Mouse (Mus musculus) heart, embryonic 14.5 days (tissue): ENCODE measurements around the gene Cdkl2. TPM values are rescaled to one million over a fixed set of nuclear protein-coding genes. Genes with fewer than 3 reads are reported as not detected.
A peak's percentile ranks its signal among the peaks of the same experiment; 100 is the strongest.

Experiments used
- ATAC-seq: fragments of 200-750 bp; cut with Nextera tagmentation; 2 replicates; pipeline ENCODE4 v1.8.0; 2017; ENCODE audit warnings: low read depth, moderate TSS enrichment; ENCODE audit not compliant: insufficient number of reproducible peaks, insufficient read depth, low FRiP score
- H3K27ac ChIP-seq, 2 experiments: fragments of 200-500 bp in 1 of 2; fragments of 300-500 bp in 1 of 2; sonication (generic) in 1 of 2; replicated peaks in 1 of 2; 2 replicates each; pipeline ENCODE4 v1.5.1; 2012 to 2014; ENCODE audit warnings: low read depth in 2 of 2, low read length in 2 of 2, control low read depth in 1 of 2, mild to moderate bottlenecking in 1 of 2, mixed read lengths in 1 of 2; ENCODE audit not compliant: control insufficient read depth in 1 of 2, insufficient read depth in 1 of 2
- H3K27me3 ChIP-seq: fragments of 300-500 bp; sonication (generic); 2 replicates; pipeline ENCODE4 v1.6.1; 2014; ENCODE audit warnings: mild to moderate bottlenecking, low read length, control low read depth; ENCODE audit not compliant: control insufficient read depth, insufficient read depth
- H3K36me3 ChIP-seq: fragments of 300-500 bp; sonication (generic); 2 replicates; pipeline ENCODE4 v1.6.1; 2014; ENCODE audit warnings: mild to moderate bottlenecking, control low read depth, low read length, mixed read lengths; ENCODE audit not compliant: control insufficient read depth, insufficient read depth
- H3K4me1 ChIP-seq, 2 experiments: fragments of 200-500 bp in 1 of 2; fragments of 300-500 bp in 1 of 2; sonication (generic) in 1 of 2; 2 replicates each; pipeline ENCODE4 v1.6.1; 2012 to 2014; ENCODE audit warnings: low read length in 2 of 2, control low read depth in 1 of 2, mixed read lengths in 1 of 2; ENCODE audit not compliant: control insufficient read depth in 2 of 2, insufficient read depth in 2 of 2
- H3K4me2 ChIP-seq: fragments of 300-500 bp; sonication (generic); 2 replicates; pipeline ENCODE4 v1.6.1; 2014; ENCODE audit warnings: mild to moderate bottlenecking, low read length
- H3K4me3 ChIP-seq, 2 experiments: fragments of 200-500 bp in 1 of 2; fragments of 300-500 bp in 1 of 2; sonication (generic) in 1 of 2; 2 replicates each; pipeline ENCODE4 v1.5.1; 2012 to 2014; ENCODE audit warnings: low read length in 2 of 2, mild to moderate bottlenecking in 2 of 2, control low read depth in 1 of 2, low read depth in 1 of 2, moderate library complexity in 1 of 2; ENCODE audit not compliant: control insufficient read depth in 1 of 2, insufficient read depth in 1 of 2
- H3K9ac ChIP-seq: fragments of 300-500 bp; sonication (generic); 2 replicates; pipeline ENCODE4 v1.6.1; 2014; ENCODE audit warnings: mild to moderate bottlenecking, low read length
- H3K9me3 ChIP-seq: fragments of 300-500 bp; sonication (generic); 2 replicates; pipeline ENCODE4 v1.6.1; 2016; ENCODE audit warnings: low read length, control low read depth; ENCODE audit not compliant: control insufficient read depth
- WGBS: fragments of 180-500 bp; shearing (Covaris S2); extraction: QIAGEN DNeasy Blood & Tissue Kit; methylation state at CpG from one replicate; pipeline ENCODE4 v1.1.7; 2014; 5-methylcytosine and 5-hydroxymethylcytosine counted together
- polyA plus RNA-seq: library from polyadenylated mRNA; unstranded; fragments of >200 nt; fragmentation: Nextera tagmentation; extraction: Ambion mirVana; gene quantifications from 2 replicates; pipeline ENCODE4 v1.2.1, GENCODE M21; 2014

Cdkl2 gene
- polyA plus RNA-seq, 1 experiment from 2014 or later = 1.5 TPM

- WGBS = 0% methylated on average over 14 of the region's 14 CpGs
- no peak for ATAC-seq
- peak overlapping the region; percentile 60 to 83 for H3K4me3 ChIP-seq
- no peaks in the 10 kb centered on the region for H3K9me3 ChIP-seq
- H3K27me3 ChIP-seq = no peaks in the 10 kb centered on the region
- H3K4me2 ChIP-seq = peak overlapping the region; percentile 72
- H3K9ac ChIP-seq = peak overlapping the region; percentile 88
- peaks cover 22% of the 10 kb centered on the region for H3K36me3 ChIP-seq
- peak overlapping the region; percentile 96 to 99 for H3K27ac ChIP-seq
- H3K4me1 ChIP-seq = peaks cover 2 to 32% of the 10 kb centered on the region in 2 experiments
Observed at GRCm38 (mm10) chr5:91962259-91962638, 81.4 kb downstream of the Cdkl2 start.

DNA sequence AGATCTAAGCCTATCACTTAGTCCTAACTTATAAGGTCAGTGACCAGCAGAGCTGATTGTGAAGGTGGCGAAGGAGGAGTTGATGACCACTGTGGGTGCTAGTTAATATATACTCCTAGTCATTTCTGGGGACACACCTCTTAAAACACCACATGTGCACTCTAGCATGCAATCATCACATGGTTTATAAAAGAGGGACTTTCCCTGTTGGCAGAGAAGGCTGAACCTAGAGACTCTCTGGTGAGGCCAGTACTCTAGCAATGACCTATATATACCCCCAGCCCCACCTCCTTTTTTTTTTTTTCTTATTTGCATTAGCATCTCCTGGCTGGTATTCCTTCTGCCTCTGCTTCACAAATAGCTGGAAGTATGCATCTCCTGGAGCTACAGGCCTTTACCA lies 82.3 kb downstream of the Cdkl2 start:
- peaks cover 2 to 32% of the 10 kb centered on the region in 2 experiments for H3K4me1 ChIP-seq
- peak overlapping the region in 1 of 2 experiments; percentile 60; a peak in 3 of 4 replicates for H3K4me3 ChIP-seq
- H3K4me2 ChIP-seq = peak overlapping the region; percentile 72
- H3K9me3 ChIP-seq = no peaks in the 10 kb centered on the region
- H3K27me3 ChIP-seq = no peaks in the 10 kb centered on the region
- ATAC-seq = no peak
- H3K27ac ChIP-seq = peak overlapping the region in 1 of 2 experiments; percentile 99; a peak in 1 of 4 replicates
- H3K36me3 ChIP-seq = peaks cover 26% of the 10 kb centered on the region
- H3K9ac ChIP-seq = peak overlapping the region; percentile 88
- 69% methylated on average over 1 of the region's 1 CpGs for WGBS

- H3K27me3 ChIP-seq = no peaks in the 10 kb centered on the region
- peaks cover 2 to 32% of the 10 kb centered on the region in 2 experiments for H3K4me1 ChIP-seq
- no peaks in the 10 kb centered on the region for H3K9me3 ChIP-seq
- peak overlapping the region; percentile 68 to 99 for H3K27ac ChIP-seq
- H3K9ac ChIP-seq = peak overlapping the region; percentile 47
- no peak for ATAC-seq
- peaks cover 29% of the 10 kb centered on the region for H3K36me3 ChIP-seq
- WGBS = 36% methylated on average over 3 of the region's 3 CpGs
- peak overlapping the region in 1 of 2 experiments; percentile 60; a peak in 3 of 4 replicates for H3K4me3 ChIP-seq
- peak overlapping the region; percentile 72 for H3K4me2 ChIP-seq
Observed at GRCm38 (mm10) chr5:91960606-91961254, 83.0 kb downstream of the Cdkl2 start.

GRCm38 (mm10) chr5:91959986-91960385 lies 83.7 kb downstream of the Cdkl2 start:
- no peak overlapping the region for H3K9ac ChIP-seq
- 74% methylated on average over 1 of the region's 1 CpGs for WGBS
- no peak for ATAC-seq
- no peaks in the 10 kb centered on the region for H3K27me3 ChIP-seq
- H3K4me1 ChIP-seq = peaks cover 2 to 32% of the 10 kb centered on the region in 2 experiments
- H3K36me3 ChIP-seq = peaks cover 34% of the 10 kb centered on the region
- H3K4me2 ChIP-seq = peak overlapping the region; percentile 72
- no peak overlapping the region for H3K27ac ChIP-seq
- no peaks in the 10 kb centered on the region for H3K9me3 ChIP-seq
- no peak overlapping the region for H3K4me3 ChIP-seq

- Histone ChIP-seq H3K9me3 (no peaks in the 10 kb centered on the region), H3K36me3 (peaks cover 43% of the 10 kb centered on the region), H3K4me2 (no peak overlapping the region), H3K27ac (no peak overlapping the region), H3K9ac (no peak overlapping the region), H3K27me3 (no peaks in the 10 kb centered on the region), H3K4me3 (no peak overlapping the region), H3K4me1 (peaks cover 2 to 29% of the 10 kb centered on the region in 2 experiments)
- 59% methylated on average over 1 of the region's 1 CpGs for WGBS
- ATAC-seq = no peak
Observed at GRCm38 (mm10) chr5:91959096-91959495, 84.6 kb downstream of the Cdkl2 start.

GRCm38 (mm10) chr5:91956991-91957760 lies 86.5 kb downstream of the Cdkl2 start:
- Histone ChIP-seq H3K27ac (no peak overlapping the region), H3K4me1 (peaks cover 2 to 24% of the 10 kb centered on the region in 2 experiments), H3K36me3 (peaks cover 62% of the 10 kb centered on the region), H3K9me3 (no peaks in the 10 kb centered on the region), H3K4me2 (no peak overlapping the region), H3K27me3 (no peaks in the 10 kb centered on the region), H3K4me3 (no peak overlapping the region), H3K9ac (no peak overlapping the region)
- WGBS = 83% methylated on average over 3 of the region's 3 CpGs
- no peak for ATAC-seq
